ENCODE assay signal across 8 mouse cellular contexts in genomic region chr11:79339808-79340781, GRCm38 (mm10). TPM values are rescaled to one million over a fixed set of nuclear protein-coding genes. Genes with fewer than 3 reads are reported as not detected.
DNase-seq lines count a peak whose midpoint lies in the region; ATAC-seq and TF ChIP-seq lines count a peak whose summit lies in the region.

No protein-coding gene starts in this region.

- no peak for TF ChIP-seq CTCF in ES-Bruce4 (IDR thresholded peaks at IDR 0.05; ENCODE audit: low read depth, low read length)
- no peak for TF ChIP-seq CTCF in lung, adult 2 months (IDR thresholded peaks at IDR 0.05; ENCODE audit: insufficient read depth, low read length)
- TF ChIP-seq CTCF in olfactory bulb, adult 2 months (IDR thresholded peaks at IDR 0.05; ENCODE audit: insufficient read depth, low read depth, low read length) = no peak

- peak overlapping the region; percentile 76 for H3K4me2 ChIP-seq in embryonic facial prominence, embryonic 13.5 days
- peak overlapping the region; percentile 63 for H3K4me2 ChIP-seq in heart, embryonic 14.5 days (ENCODE audit: low read length)

- DNase-seq in adrenal gland, adult 8-10 months = peak; percentile 28
- DNase-seq in kidney, postnatal 14 days = peak; percentile 56
- peak; percentile 12 for DNase-seq in lung, adult 2 months
- no peak for DNase-seq in urinary bladder, adult 2 months (ENCODE audit: low spot score)

- H3K9ac ChIP-seq in ES-Bruce4 (ENCODE audit: low read depth, poor library complexity, severe bottlenecking) = peak overlapping the region; percentile 97
- peak overlapping the region; percentile 95 for H3K9ac ChIP-seq in embryonic facial prominence, embryonic 13.5 days
- peak overlapping the region; percentile 96 for H3K9ac ChIP-seq in heart, embryonic 14.5 days (ENCODE audit: low read length)

- H3K4me1 ChIP-seq in ES-Bruce4 (ENCODE audit: control insufficient read depth, insufficient read depth, low read length) = no peaks in the 10 kb centered on the region
- H3K4me1 ChIP-seq in embryonic facial prominence, embryonic 13.5 days = peaks cover 19% of the 10 kb centered on the region
- peaks cover 10 to 16% of the 10 kb centered on the region in 2 experiments; a peak in 3 of 4 replicates for H3K4me1 ChIP-seq in heart, embryonic 14.5 days (ENCODE audit: control insufficient read depth in 2 of 2, insufficient read depth in 2 of 2, low read length in 2 of 2)
- H3K4me1 ChIP-seq in lung, adult 2 months (ENCODE audit: control insufficient read depth, insufficient read depth, low read length) = peaks cover 10% of the 10 kb centered on the region; the same call in 1 of the 2 replicates
- H3K4me1 ChIP-seq in olfactory bulb, adult 2 months (ENCODE audit: control insufficient read depth, insufficient read depth, low read length) = 0 out of 2 replicates have a peak, but pooled peaks cover 3% of the 10 kb centered on the region

- H3K9me3 ChIP-seq in ES-Bruce4 (replicated peaks; ENCODE audit: control insufficient read depth, insufficient read depth, low read length, poor library complexity, severe bottlenecking) = no peaks in the 10 kb centered on the region
- H3K9me3 ChIP-seq in embryonic facial prominence, embryonic 13.5 days = peaks cover 5% of the 10 kb centered on the region; the same call in 1 of the 2 replicates
- H3K9me3 ChIP-seq in heart, embryonic 14.5 days (ENCODE audit: control insufficient read depth, low read length) = no peaks in the 10 kb centered on the region

- H3K27ac ChIP-seq in ES-Bruce4 (ENCODE audit: insufficient read depth, low read length) = no peak overlapping the region
- H3K27ac ChIP-seq in embryonic facial prominence, embryonic 13.5 days = peak overlapping the region; percentile 93
- peak overlapping the region; percentile 27 to 92 for H3K27ac ChIP-seq in heart, embryonic 14.5 days (replicated peaks in 1 of 2; ENCODE audit: control insufficient read depth in 1 of 2, insufficient read depth in 1 of 2, low read depth in 2 of 2, low read length in 2 of 2)
- no peak overlapping the region for H3K27ac ChIP-seq in olfactory bulb, adult 2 months (ENCODE audit: insufficient read depth, low read depth, low read length)

- H3K27me3 ChIP-seq in ES-Bruce4 (ENCODE audit: control insufficient read depth, insufficient read depth, low read length, poor library complexity, severe bottlenecking) = no peaks in the 10 kb centered on the region
- H3K27me3 ChIP-seq in embryonic facial prominence, embryonic 13.5 days = no peaks in the 10 kb centered on the region
- H3K27me3 ChIP-seq in heart, embryonic 14.5 days (ENCODE audit: control insufficient read depth, insufficient read depth, low read length) = no peaks in the 10 kb centered on the region

- TF ChIP-seq EP300 in ES-Bruce4 (IDR thresholded peaks at IDR 0.05; ENCODE audit: insufficient read depth, low read depth, low read length) = no peak

- H3K36me3 ChIP-seq in ES-Bruce4 (ENCODE audit: control insufficient read depth, insufficient read depth, low read length, poor library complexity, severe bottlenecking) = no peaks in the 10 kb centered on the region; the same call in 1 of the 2 replicates
- H3K36me3 ChIP-seq in embryonic facial prominence, embryonic 13.5 days = no peaks in the 10 kb centered on the region; the same call in 1 of the 2 replicates
- H3K36me3 ChIP-seq in heart, embryonic 14.5 days (ENCODE audit: control insufficient read depth, insufficient read depth, low read length) = peaks cover 29% of the 10 kb centered on the region

- WGBS in embryonic facial prominence, embryonic 13.5 days = under 1% methylated on average over 42 of the region's 63 CpGs
- WGBS in heart, embryonic 14.5 days = under 1% methylated on average over 43 of the region's 63 CpGs
- WGBS in lung, adult 2 months = 3% methylated on average over 48 of the region's 63 CpGs
- 1% methylated on average over 51 of the region's 63 CpGs for WGBS in olfactory bulb, adult 2 months

- TF ChIP-seq POLR2A in ES-Bruce4 (IDR thresholded peaks at IDR 0.05; ENCODE audit: insufficient read depth, low read length) = no peak
- TF ChIP-seq POLR2A in lung, adult 2 months (IDR thresholded peaks at IDR 0.05; ENCODE audit: borderline replicate concordance, extremely low read depth, low read depth, low read length) = no peak
- TF ChIP-seq POLR2A in olfactory bulb, adult 2 months (IDR thresholded peaks at IDR 0.05; ENCODE audit: insufficient read depth, low read depth, low read length) = no peak

- peak; percentile 68 for ATAC-seq in embryonic facial prominence, embryonic 13.5 days (ENCODE audit: insufficient number of reproducible peaks, insufficient read depth, low FRiP score, low TSS enrichment, low read depth)
- ATAC-seq in heart, embryonic 14.5 days (ENCODE audit: insufficient number of reproducible peaks, insufficient read depth, low FRiP score, low read depth) = peak; percentile 68

- peak overlapping the region; percentile 94 for H3K4me3 ChIP-seq in ES-Bruce4 (ENCODE audit: low read depth, low read length)
- peak overlapping the region; percentile 90 for H3K4me3 ChIP-seq in embryonic facial prominence, embryonic 13.5 days
- peak overlapping the region; percentile 86 to 97 for H3K4me3 ChIP-seq in heart, embryonic 14.5 days (ENCODE audit: control insufficient read depth in 1 of 2, insufficient read depth in 1 of 2, low read depth in 1 of 2, low read length in 2 of 2)
- H3K4me3 ChIP-seq in lung, adult 2 months (replicated peaks; ENCODE audit: extremely low read depth, low read depth, low read length) = peak overlapping the region; percentile 81
- H3K4me3 ChIP-seq in olfactory bulb, adult 2 months (ENCODE audit: insufficient read depth, low read depth, low read length) = peak overlapping the region; percentile 97

RNA-seq across cellular contexts. Expression of gene Nf1, which starts 0.6 kb away (rescaled TPM):
- polyA plus RNA-seq in ES-Bruce4 (2011; ENCODE audit: insufficient read depth, insufficient read length, low read depth, missing spikeins) = 36.1 and 39.6 TPM in 2 replicates
- 10 to 100 TPM; 62.4 to 91.7 (median 77.9) TPM for total RNA-seq in adrenal gland, adult 8-10 months (2022)
- polyA plus RNA-seq in embryonic facial prominence, embryonic 13.5 days (2015; fragmentation: Nextera tagmentation; extraction: Ambion mirVana) = 7.8 and 8.6 TPM in 2 replicates
- polyA plus RNA-seq in heart, embryonic 14.5 days (2014; fragmentation: Nextera tagmentation; extraction: Ambion mirVana) = 6.2 and 7.7 TPM in 2 replicates
- 11.2 and 14.9 TPM in 2 replicates for polyA plus RNA-seq in lung, adult 2 months (2012; rRNA removed)
- polyA plus RNA-seq in olfactory bulb, adult 2 months (2012; ENCODE audit: insufficient read depth, insufficient read length, low replicate concordance, missing spikeins) = 163 TPM in 1 of 2 replicates, not detected in the other
- 16.8 and 19.7 TPM in 2 replicates for polyA plus RNA-seq in urinary bladder, adult 2 months (2012; rRNA removed)

RNA-seq across cellular contexts. Expression of gene Gm9964, which starts 43.4 kb away (rescaled TPM):
- polyA plus RNA-seq in ES-Bruce4 (2011; ENCODE audit: insufficient read depth, insufficient read length, low read depth, missing spikeins) = not detected in 2 replicates
- not detected for total RNA-seq in adrenal gland, adult 8-10 months (2022)
- polyA plus RNA-seq in embryonic facial prominence, embryonic 13.5 days (2015; fragmentation: Nextera tagmentation; extraction: Ambion mirVana) = not detected in 2 replicates
- polyA plus RNA-seq in heart, embryonic 14.5 days (2014; fragmentation: Nextera tagmentation; extraction: Ambion mirVana) = not detected in 2 replicates
- polyA plus RNA-seq in lung, adult 2 months (2012; rRNA removed) = not detected in 2 replicates
- not detected in 2 replicates for polyA plus RNA-seq in olfactory bulb, adult 2 months (2012; ENCODE audit: insufficient read depth, insufficient read length, low replicate concordance, missing spikeins)
- not detected in 2 replicates for polyA plus RNA-seq in urinary bladder, adult 2 months (2012; rRNA removed)

Comparison
In these comparisons a context has a peak if more than half of its experiments do, and no peak if none do; other contexts are left out.
1. H3K27ac ChIP-seq: peak in embryonic facial prominence, embryonic 13.5 days (single experiment) and heart, embryonic 14.5 days (2 of 2); none in ES-Bruce4 (single experiment) and olfactory bulb, adult 2 months (single experiment).
2. Peak in every context shown above with its lines, with median percentiles within 50 percentile points of each other: H3K4me3 ChIP-seq and H3K9ac ChIP-seq.